Mouse (Mus musculus): ENCODE data around the gene Gabarapl2.

Gene Gabarapl2

DNA sequence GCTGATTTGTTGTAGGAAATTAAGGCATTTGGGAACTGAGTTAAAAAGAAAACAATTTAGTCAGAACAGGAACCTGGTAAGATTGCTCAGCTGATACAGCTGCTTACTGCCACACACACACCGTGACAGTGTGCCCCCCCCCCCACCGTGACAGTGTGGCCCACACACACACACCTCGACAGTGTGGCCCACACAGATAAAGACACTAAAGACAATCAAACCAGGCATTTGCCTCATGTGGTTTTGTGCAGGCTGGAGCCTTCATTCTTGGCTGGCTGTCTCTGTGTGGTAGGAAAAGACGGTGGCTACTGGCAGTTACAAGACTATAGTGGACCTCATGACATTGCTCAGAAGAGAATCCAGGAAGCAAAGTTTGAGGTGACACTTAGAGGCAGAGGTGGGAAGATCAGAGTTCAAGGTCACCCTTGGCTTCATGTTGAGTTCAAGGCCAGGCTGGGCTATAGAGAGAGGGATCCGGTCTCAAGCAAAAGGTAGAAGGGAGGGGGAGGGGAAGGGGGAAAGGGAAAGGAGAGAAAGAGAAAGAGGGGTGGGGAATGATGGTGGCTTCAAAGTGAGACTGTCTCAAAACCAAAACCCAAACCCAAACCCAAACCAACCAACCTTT is 26.9 kb downstream of the Gabarapl2 start:
- in situ Hi-C loops (cut with MboI), result no loop called here

DNA sequence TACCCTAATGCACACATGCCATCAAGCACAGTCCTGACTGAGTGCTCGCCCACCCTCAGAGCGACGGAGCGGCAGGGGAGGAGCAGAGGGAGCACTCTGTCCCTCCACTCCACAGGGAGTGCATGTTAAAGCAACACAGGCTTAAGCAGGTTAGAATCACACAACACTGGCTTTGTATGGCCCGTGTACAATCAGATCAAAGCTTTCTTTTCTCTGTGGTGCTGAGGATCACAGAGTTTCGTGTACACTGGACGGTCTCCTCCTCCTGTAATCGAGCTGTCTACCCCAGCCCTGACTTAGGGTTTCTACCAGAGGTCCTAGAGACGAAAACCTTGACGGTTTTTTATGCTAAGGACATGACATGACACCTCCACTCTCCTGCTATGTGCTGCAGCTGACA is 28.0 kb downstream of the Gabarapl2 start:
- in situ Hi-C loops (cut with MboI), result no loop called here

DNA sequence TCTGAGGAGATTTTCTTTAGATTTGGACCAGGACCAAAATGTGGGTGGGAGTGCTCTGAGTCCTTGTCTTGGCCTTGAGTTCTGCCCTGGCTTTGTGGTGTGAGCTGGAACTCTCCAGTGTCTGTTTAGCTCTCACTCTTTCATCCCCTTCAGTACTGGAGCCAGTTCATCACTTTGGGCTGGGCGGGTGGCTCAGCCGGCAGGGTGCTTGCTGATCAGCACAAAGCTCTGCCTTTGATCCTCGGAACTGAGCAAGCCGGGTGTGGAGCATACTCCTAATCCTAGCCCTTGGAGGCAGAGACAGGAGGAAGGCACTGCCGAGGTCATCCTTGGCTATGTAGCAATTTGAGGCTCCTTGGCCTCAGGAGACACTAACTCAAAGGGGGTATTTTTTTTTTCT is 28.5 kb downstream of the Gabarapl2 start:
- in situ Hi-C loops (cut with MboI), result no loop called here

DNA sequence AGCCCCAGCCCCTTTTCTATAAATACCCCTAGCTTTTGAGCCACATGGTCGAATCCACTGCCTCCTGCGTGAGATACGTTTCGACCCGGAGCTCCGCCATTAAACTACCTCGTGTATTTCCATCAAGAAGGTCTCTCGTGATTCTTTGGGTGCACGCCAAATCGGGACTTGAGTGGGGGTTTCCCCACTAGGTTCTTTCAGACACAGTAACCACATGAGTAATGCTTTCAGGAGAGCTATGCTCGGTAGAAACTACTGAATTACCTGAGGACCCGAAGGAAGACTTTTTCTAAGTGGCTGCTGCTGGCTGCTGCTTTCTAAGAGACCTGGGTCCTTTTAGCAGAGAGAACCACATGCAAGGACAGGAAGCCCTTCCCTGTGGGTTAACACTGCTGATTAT is 33.6 kb downstream of the Gabarapl2 start:
- in situ Hi-C loops (cut with MboI), result no loop called here

DNA sequence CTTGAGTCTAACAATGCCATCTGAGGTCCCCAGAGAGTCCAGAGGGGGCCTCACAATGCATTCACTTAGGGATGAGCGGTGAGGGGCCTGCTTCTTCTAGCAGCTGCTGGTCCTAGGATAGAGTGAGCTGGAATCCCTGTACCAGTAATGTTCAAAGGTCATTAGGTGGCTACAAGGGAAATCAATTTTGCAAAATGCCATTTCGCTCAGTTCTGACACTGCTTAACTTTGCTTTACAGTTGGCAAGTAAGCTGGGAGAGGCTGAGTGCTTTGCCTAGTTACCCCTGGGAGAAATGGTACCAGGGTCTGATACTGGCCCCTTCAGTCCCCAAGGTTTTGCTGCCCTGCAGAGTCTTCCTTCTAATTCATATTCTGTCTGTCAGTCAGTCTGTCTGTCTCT is 35.2 kb downstream of the Gabarapl2 start:
- in situ Hi-C loops (cut with MboI), result no loop called here

DNA sequence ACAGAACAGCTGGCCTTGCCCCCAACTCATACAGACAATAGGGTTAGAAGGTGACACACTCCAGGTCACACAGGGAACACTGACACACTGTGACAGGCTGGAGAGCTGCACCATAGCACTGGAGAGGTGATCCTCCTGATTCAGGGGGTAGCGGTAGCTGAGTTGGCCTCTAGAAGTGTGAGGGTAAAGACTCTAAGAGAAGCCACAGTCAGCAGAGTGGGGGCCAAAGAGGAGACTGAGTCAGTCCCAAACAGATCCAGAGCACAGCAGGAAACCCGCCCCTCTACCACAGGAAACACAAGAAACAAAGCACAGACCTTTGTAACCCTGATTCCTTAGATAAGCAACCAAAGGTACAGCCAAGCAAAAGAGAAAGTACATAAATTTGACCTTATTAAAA is 35.8 kb downstream of the Gabarapl2 start:
- in situ Hi-C loops (cut with MboI), result no loop called here

DNA sequence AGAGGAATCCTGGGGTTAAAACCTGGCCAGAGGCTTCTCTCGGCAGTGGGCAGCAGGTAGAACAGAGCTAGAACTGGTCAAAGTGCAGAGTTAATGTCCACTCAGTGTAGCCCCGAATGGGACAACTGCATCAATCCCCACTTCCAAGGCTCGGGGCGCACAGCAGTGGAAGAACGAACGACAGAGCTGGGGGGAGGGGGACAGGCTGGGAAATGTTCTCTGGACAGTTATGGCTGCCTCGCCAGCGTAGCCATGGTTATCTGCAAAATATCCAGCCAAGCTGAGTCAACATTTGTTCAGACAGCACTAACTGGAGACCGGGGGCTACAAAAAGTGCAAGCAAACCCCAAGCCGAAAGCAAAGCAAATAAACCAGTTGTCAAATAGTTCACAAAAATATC is 37.6 kb downstream of the Gabarapl2 start:
- in situ Hi-C loops (cut with MboI), result no loop called here

DNA sequence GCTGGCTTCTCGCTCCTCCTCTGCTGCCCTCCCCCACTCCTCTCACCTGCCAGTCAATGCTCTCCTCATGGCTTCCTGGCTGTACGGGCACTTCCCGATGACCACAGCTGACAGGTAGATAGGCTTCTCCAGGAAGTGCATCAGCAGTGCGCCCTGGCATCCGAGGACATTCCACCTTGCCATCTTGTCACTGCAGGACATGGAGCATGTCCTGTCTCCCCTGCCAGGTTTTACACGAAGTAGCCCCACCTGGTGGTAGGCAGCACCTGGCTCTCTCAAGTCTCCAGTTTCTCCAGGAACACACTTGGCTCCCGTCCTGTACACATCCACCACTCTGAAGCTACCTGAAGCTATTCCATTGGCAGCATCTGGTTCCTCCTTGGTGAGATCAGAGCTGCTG is 41.6 kb downstream of the Gabarapl2 start:
- in situ Hi-C loops (cut with MboI), result no loop called here

DNA sequence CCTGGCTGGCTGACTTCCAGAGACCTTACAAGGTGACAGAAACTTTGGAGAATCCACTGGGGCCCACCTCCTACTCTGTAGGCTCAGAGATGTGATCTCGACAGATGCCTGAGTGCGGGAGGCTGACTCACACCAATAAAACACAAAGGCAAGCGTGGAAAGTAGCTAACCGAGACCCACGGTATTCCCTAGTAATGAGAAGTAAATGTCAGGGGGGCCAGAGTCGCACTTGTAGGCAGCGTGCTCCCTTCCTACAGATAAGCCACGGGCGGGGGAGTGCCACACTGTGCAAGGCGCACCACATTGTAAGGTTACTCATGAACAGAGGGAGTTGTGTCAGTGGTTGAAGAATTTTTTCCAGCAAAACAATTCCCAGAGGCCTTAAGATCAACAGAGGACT is 44.0 kb downstream of the Gabarapl2 start:
- in situ Hi-C loops (cut with MboI), result no loop called here

DNA sequence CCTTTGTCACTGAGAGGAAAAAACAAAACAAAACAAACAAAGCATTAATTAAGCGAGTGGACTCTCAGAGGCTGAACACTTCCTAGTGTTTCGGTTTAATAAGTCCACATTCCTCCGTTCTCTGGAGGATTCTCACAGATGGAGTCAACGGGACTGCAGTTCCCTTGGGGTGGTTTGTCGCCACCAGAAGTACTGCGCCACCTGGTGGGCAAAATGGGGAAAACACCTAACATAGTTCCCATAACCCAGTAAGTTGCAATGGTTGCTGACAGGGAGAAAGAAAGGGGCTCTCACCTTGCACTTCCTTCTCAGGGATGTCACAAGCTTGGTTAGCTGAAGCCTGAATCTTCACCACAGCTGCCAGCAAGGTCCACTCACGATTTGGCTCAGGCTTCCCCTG is 49.4 kb downstream of the Gabarapl2 start:
- in situ Hi-C loops (cut with MboI), result no loop called here

DNA sequence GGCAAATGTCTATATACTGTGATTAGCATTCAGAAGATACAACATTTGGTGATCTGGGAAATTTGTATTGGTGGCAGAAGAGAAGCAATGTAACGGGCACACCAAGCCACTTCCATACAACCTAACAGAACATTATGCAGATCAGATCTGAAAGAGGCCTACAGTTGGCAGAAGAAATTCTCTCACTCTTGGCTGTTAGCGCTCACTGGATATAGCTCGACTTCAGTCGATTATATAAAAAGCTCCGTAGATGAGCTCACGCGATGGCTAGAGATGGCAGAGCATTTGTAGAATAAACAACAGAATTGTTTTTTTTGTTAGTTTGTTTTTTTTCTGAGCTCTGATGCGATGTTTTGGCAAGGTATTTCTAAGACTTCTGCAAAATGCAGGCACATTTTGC is 50.8 kb downstream of the Gabarapl2 start:
- in situ Hi-C loops (cut with MboI), result no loop called here

DNA sequence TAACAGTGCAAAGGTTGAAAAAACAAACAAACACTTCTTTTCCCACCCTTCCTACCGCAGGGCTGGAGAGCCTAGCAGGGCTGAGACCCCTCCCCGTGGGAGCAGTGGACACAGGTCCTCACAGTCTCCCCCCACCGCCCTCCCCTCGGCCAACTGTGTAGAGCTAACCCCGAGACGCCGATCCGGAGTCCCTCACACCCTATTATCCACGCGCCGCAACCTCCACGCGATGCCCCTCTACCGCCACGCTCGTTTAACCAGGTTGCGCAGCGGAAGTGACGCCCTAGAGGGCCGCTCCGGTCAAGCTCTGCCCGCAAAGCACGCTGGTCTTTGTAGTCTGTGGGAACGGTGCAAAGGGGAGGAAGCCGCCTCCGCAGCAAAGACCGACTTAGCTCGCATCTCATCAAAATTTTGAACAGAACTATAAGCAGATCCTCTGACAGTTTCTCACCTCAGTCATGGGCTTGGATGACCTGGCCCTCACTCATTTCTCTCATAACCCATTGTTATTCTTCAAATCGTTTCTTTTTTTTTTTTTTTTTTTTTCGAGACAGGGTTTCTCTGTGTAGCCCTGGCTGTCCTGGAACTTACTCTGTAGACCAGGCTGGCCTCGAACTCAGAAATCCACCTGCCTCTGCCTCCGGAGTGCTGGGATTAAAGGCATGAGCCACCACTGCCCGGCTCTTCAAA is 51.7 kb downstream of the Gabarapl2 start, which contains the start of gene Adat1:
Gene Adat1 (minus strand): TSS at position 290 of the 690 bp plus-strand sequence.
- in situ Hi-C loops (cut with MboI), result no loop called here

DNA sequence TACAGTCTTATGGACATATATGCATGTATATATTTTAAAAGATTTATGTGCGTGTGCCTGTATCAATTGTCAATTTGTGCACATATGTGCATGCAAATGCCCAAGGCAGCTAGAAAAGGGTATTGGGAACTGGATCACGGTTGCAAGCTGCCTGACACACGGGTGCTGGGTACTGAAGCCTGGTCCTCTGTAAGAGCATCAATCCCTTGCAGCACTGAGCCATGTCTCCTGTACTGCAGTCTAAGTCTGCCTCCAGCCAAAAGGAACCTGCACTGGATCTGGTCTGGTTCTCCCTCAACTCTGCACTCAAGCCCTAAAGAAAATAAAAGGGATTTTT is 52.2 kb downstream of the Gabarapl2 start:
- in situ Hi-C loops (cut with MboI), result no loop called here
